ENCODE assay signal across 25 mouse cellular contexts in genomic region chr17:73170141-73170540, GRCm38 (mm10).
DNase-seq lines count a peak whose midpoint lies in the region; ATAC-seq and TF ChIP-seq lines count a peak whose summit lies in the region.
"Had no signal": no experiment of that assay in that cellular context is flagged by ENCODE, and none has a peak within 500 bp of the region (broad histone marks: within the 10 kb centered on the region; RNA-seq: fewer than 3 reads in every experiment).

No protein-coding gene starts in this region.

- TF ChIP-seq POLR2A in spleen, adult 2 months (IDR thresholded peaks at IDR 0.05; ENCODE audit: low read depth, low read length) = no peak

- no peak for TF ChIP-seq CTCF in spleen, adult 2 months (IDR thresholded peaks at IDR 0.05; ENCODE audit: extremely low read depth, insufficient read depth, insufficient read length, insufficient replicate concordance)

- 87% methylated on average over 5 of the region's 5 CpGs for WGBS in heart, embryonic 12.5 days
- 89% methylated on average over 5 of the region's 5 CpGs for WGBS in spleen, adult 2 months

- H3K36me3 ChIP-seq in heart, embryonic 12.5 days = peaks cover 12% of the 10 kb centered on the region
- peaks cover 5% of the 10 kb centered on the region for H3K36me3 ChIP-seq in spleen, adult 2 months (ENCODE audit: control insufficient read depth, insufficient read depth, low read length)

- H3K27ac ChIP-seq in heart, embryonic 12.5 days (ENCODE audit: poor library complexity, severe bottlenecking) = no peak overlapping the region
- H3K27ac ChIP-seq in spleen, adult 2 months (ENCODE audit: insufficient read depth, low read length) = peak overlapping the region; percentile 72
- H3K27ac ChIP-seq: forebrain, embryonic 10.5 days; forebrain, embryonic 13.5 days; heart, embryonic 15.5 days; hindbrain, embryonic 12.5 days; hindbrain, embryonic 15.5 days had no signal

- no peaks in the 10 kb centered on the region for H3K9me3 ChIP-seq in heart, embryonic 12.5 days (replicated peaks)
- H3K9me3 ChIP-seq: forebrain, embryonic 10.5 days; forebrain, embryonic 13.5 days; G1E; heart, embryonic 15.5 days; hindbrain, embryonic 12.5 days; hindbrain, embryonic 15.5 days had no signal

- H3K4me1 ChIP-seq in heart, embryonic 12.5 days (replicated peaks) = peaks cover 12% of the 10 kb centered on the region
- peaks cover 5% of the 10 kb centered on the region; the same call in 1 of the 2 replicates for H3K4me1 ChIP-seq in spleen, adult 2 months (ENCODE audit: control insufficient read depth, insufficient read depth, insufficient read length)
- H3K4me1 ChIP-seq: forebrain, embryonic 10.5 days; forebrain, embryonic 13.5 days; hindbrain, embryonic 12.5 days had no signal

- no peak for ATAC-seq in heart, embryonic 12.5 days (ENCODE audit: insufficient number of reproducible peaks, low FRiP score)
- ATAC-seq in megakaryocyte, adult 5-6 weeks (ENCODE audit: poor library complexity, severe bottlenecking) = no peak
- ATAC-seq: forebrain, embryonic 13.5 days; forebrain, embryonic 16.5 days; intestine, postnatal 0 days; Patski had no signal

- H3K4me2 ChIP-seq in heart, embryonic 12.5 days = no peak overlapping the region
- H3K4me2 ChIP-seq: forebrain, embryonic 13.5 days; heart, embryonic 11.5 days; heart, embryonic 15.5 days; hindbrain, embryonic 12.5 days; hindbrain, embryonic 15.5 days had no signal

- no peaks in the 10 kb centered on the region for H3K27me3 ChIP-seq in heart, embryonic 12.5 days (replicated peaks)
- H3K27me3 ChIP-seq in spleen, adult 2 months (ENCODE audit: control insufficient read depth, insufficient read depth, low read length) = no peaks in the 10 kb centered on the region
- H3K27me3 ChIP-seq: CH12.LX; forebrain, embryonic 13.5 days; heart, embryonic 15.5 days; hindbrain, embryonic 12.5 days; hindbrain, embryonic 15.5 days; Patski had no signal

- peak; percentile 31 for DNase-seq in adrenal gland, adult 2 months
- no peak for DNase-seq in adrenal gland, postnatal 10 days
- DNase-seq in heart, adult 11 months = peak; percentile 27
- no peak for DNase-seq in spleen, adult 2 months (ENCODE audit: low read depth in 1 of 2, low spot score in 2 of 2)
- no peak for DNase-seq in spleen, postnatal 14 days (ENCODE audit: low spot score in 2 of 2)
- DNase-seq: B cell, adult 2 months; cerebellum, adult 18-20 months; cerebellum, adult 9-10 months; cerebellum, postnatal 14 days; gastrocnemius, postnatal 10 days; gastrocnemius, postnatal 36 days; heart, postnatal 14 days had no signal

- H3K4me3 ChIP-seq in heart, embryonic 12.5 days = no peak overlapping the region
- no peak overlapping the region for H3K4me3 ChIP-seq in spleen, adult 2 months (ENCODE audit: extremely low read depth, insufficient read depth, insufficient read length)
- H3K4me3 ChIP-seq: forebrain, embryonic 10.5 days; forebrain, embryonic 13.5 days; heart, embryonic 15.5 days; hindbrain, embryonic 12.5 days; hindbrain, embryonic 15.5 days had no signal

- H3K9ac ChIP-seq in heart, embryonic 12.5 days = no peak overlapping the region
- H3K9ac ChIP-seq: forebrain, embryonic 13.5 days; heart, embryonic 15.5 days; hindbrain, embryonic 12.5 days; hindbrain, embryonic 15.5 days had no signal

Comparison
In these comparisons a context has a peak if more than half of its experiments do, and no peak if none do; other contexts are left out.
1. DNase-seq: peak in adrenal gland, adult 2 months (single experiment) and heart, adult 11 months (single experiment); none in adrenal gland, postnatal 10 days (single experiment), spleen, adult 2 months (0 of 2) and spleen, postnatal 14 days (0 of 2).